Mouse (Mus musculus) fat pad, adult 2 months (tissue): ENCODE data around the gene Eef1a2.

Source experiments
- DNase-seq: peaks from one replicate; pipeline ENCODE4 v3.0.0-alpha.2; 2011; ENCODE audit warnings: low read depth, low spot score; ENCODE audit errors: extremely low read depth

Eef1a2 gene

GRCm38 (mm10) chr2:181134591-181135445 is 22.0 kb downstream of the Eef1a2 start, which contains the start of gene Kcnq2:
Gene Kcnq2, minus strand, starts transcription at chr2:181135300.
- no peak for DNase-seq

GRCm38 (mm10) chr2:181133837-181134590 is 22.8 kb downstream of the Eef1a2 start:
- DNase-seq = no peak

- DNase-seq = no peak
Measured at GRCm38 (mm10) chr2:181130245-181130644, 26.6 kb downstream of the Eef1a2 start.

- DNase-seq = no peak
Measured at GRCm38 (mm10) chr2:181128963-181129362, 27.9 kb downstream of the Eef1a2 start.

GRCm38 (mm10) chr2:181127786-181128185 is 29.0 kb downstream of the Eef1a2 start:
- DNase-seq = no peak

GRCm38 (mm10) chr2:181125726-181126455 is 30.9 kb downstream of the Eef1a2 start:
- no peak for DNase-seq

- DNase-seq = no peak
Measured at GRCm38 (mm10) chr2:181122642-181123041, 34.2 kb downstream of the Eef1a2 start.

GRCm38 (mm10) chr2:181120922-181121449 is 35.8 kb downstream of the Eef1a2 start:
- no peak for DNase-seq

- DNase-seq = no peak
Measured at GRCm38 (mm10) chr2:181119952-181120351, 36.9 kb downstream of the Eef1a2 start.

GRCm38 (mm10) chr2:181116436-181116835 is 40.4 kb downstream of the Eef1a2 start:
- no peak for DNase-seq

- no peak for DNase-seq
Measured at GRCm38 (mm10) chr2:181115367-181115766, 41.4 kb downstream of the Eef1a2 start.

- DNase-seq = no peak
Measured at GRCm38 (mm10) chr2:181113762-181114361, 43.0 kb downstream of the Eef1a2 start.

GRCm38 (mm10) chr2:181111665-181112064 is 45.1 kb downstream of the Eef1a2 start:
- no peak for DNase-seq

GRCm38 (mm10) chr2:181104111-181104510 is 52.7 kb downstream of the Eef1a2 start:
- DNase-seq = no peak

GRCm38 (mm10) chr2:181102161-181102560 is 54.7 kb downstream of the Eef1a2 start:
- DNase-seq = no peak

GRCm38 (mm10) chr2:181101626-181102025 is 55.2 kb downstream of the Eef1a2 start:
- DNase-seq = no peak

GRCm38 (mm10) chr2:181100087-181100486 is 56.7 kb downstream of the Eef1a2 start:
- DNase-seq = no peak
